Mouse (Mus musculus) liver, embryonic 18 days (tissue): ENCODE measurements around the gene Scgb2b19. TPM values are rescaled to one million over a fixed set of nuclear protein-coding genes. Genes with fewer than 3 reads are reported as not detected.

Experiments
- polyA plus RNA-seq: library from polyadenylated mRNA; depleted of rRNA; stranded (reverse); fragments of >200 nt; gene quantifications from 2 replicates; pipeline ENCODE4 v1.2.3, GENCODE M21; 2012; rRNA removed

Gene Scgb2b19
- polyA plus RNA-seq = not detected in 2 replicates

DNA sequence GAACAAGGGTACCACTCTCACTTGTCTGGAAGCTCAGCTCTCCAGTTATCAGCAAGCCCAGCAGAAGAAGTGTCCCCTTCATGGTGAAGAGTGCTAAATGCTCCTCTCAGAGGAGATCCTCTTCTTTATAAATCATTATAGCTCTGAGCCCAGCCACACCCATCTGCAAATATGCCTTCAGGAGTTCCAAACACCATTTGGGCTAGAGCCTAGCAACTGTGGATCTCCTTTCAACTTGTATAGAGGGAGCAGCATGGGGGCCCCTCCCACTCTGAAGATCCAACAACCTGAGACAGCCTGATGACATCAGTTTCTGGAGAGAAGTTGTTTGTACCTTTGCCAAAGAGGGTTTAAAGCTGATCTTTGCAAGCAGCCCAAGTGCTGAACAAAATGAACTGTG, at the start of gene Scgb2b19:
Gene Scgb2b19, minus strand, starts transcription at position 101 of the 400 bp plus-strand sequence.

DNA sequence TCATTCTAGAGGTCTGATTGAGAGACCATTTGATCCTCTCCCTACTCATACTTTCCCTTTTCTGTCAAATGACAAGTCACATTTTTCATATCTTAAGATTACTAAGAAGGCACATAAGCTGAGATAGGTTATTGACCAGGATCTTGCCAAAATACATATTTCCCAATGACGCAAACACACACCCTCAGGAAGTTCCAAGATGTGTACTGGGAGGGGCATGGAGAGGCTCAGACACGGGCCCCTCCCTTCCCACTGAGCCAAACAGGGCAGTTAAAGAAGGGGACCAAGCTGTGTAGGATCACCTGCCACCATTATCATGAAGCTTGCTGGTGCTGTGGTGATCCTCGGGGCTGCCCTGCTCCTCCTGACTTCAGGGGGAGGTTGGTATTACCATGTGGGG, 6.9 kb upstream of the Scgb2b19 start, which contains the start of gene Scgb1b19:
Gene Scgb1b19, plus strand, starts transcription at position 301 of the 400 bp plus-strand sequence.

Other genes starting within 250 kb of the Scgb2b19 start
- gene Scgb2b17, start 223.8 kb downstream of the Scgb2b19 start, polyA plus RNA-seq = not detected in 2 replicates
- gene Scgb1b17, start 216.9 kb downstream of the Scgb2b19 start, polyA plus RNA-seq = not detected in 2 replicates
- gene Scgb2b18, start 106.5 kb downstream of the Scgb2b19 start, polyA plus RNA-seq = not detected in 2 replicates
- not detected in 2 replicates for gene Scgb1b18, start 94.8 kb downstream of the Scgb2b19 start, polyA plus RNA-seq
- gene Scgb1b19, start 7.0 kb upstream of the Scgb2b19 start, polyA plus RNA-seq = not detected in 2 replicates
- gene Scgb2b20, start 86.0 kb upstream of the Scgb2b19 start, polyA plus RNA-seq = not detected in 2 replicates
- not detected in 2 replicates for gene Scgb1b20, start 92.9 kb upstream of the Scgb2b19 start, polyA plus RNA-seq
- gene Scgb2b21, start 240.1 kb upstream of the Scgb2b19 start, polyA plus RNA-seq = not detected in 2 replicates